Mouse (Mus musculus) midbrain, embryonic 11.5 days (tissue): ENCODE measurements at regions not wholly inside any gene's neighbourhood (a gene's known extent, or its start where the extent isn't known, plus 50 kb on each side); places are given as distances from the start of the nearest gene placed in this dataset.

Source experiments
- ATAC-seq: fragments of 200-750 bp; cut with Nextera tagmentation; 2 replicates; pipeline ENCODE4 v1.8.0; 2017; ENCODE audit warnings: moderate TSS enrichment, moderate library complexity; ENCODE audit not compliant: low FRiP score
- DNase-seq: peaks from one replicate; pipeline ENCODE4 v3.0.0; 2015; ENCODE audit warnings: low spot score; ENCODE audit errors: missing footprints
- H3K27ac ChIP-seq: fragments of 300-500 bp; sonication (generic); 2 replicates; pipeline ENCODE4 v1.5.1; 2014; ENCODE audit warnings: low read depth, low read length
- H3K27me3 ChIP-seq: fragments of 300-500 bp; sonication (generic); 2 replicates; pipeline ENCODE4 v1.6.1; 2014; ENCODE audit warnings: mild to moderate bottlenecking, low read length, moderate library complexity, mixed read lengths; ENCODE audit not compliant: control insufficient read depth, insufficient read depth
- H3K36me3 ChIP-seq: fragments of 300-500 bp; sonication (generic); 2 replicates; pipeline ENCODE4 v1.6.1; 2014; ENCODE audit warnings: mild to moderate bottlenecking, low read length, moderate library complexity, mixed read lengths; ENCODE audit not compliant: control insufficient read depth, insufficient read depth
- H3K4me1 ChIP-seq: fragments of 300-500 bp; sonication (generic); 2 replicates; pipeline ENCODE4 v1.6.1; 2014; ENCODE audit warnings: low read length; ENCODE audit not compliant: control insufficient read depth, insufficient read depth
- H3K4me2 ChIP-seq: fragments of 300-500 bp; sonication (generic); 2 replicates; pipeline ENCODE4 v1.6.1; 2014; ENCODE audit warnings: mild to moderate bottlenecking, moderate library complexity
- H3K4me3 ChIP-seq: fragments of 300-500 bp; sonication (generic); 2 replicates; pipeline ENCODE4 v1.5.1; 2014; ENCODE audit warnings: low read depth, low read length
- H3K9ac ChIP-seq: fragments of 300-500 bp; sonication (generic); 2 replicates; pipeline ENCODE4 v1.6.1; 2014; ENCODE audit warnings: low read length
- H3K9me3 ChIP-seq: fragments of 300-500 bp; sonication (generic); 2 replicates; pipeline ENCODE4 v1.6.1; 2016; ENCODE audit warnings: low read length; ENCODE audit not compliant: control insufficient read depth
- WGBS: fragments of 180-500 bp; shearing (Covaris S2); extraction: QIAGEN DNeasy Blood & Tissue Kit; methylation state at CpG from one replicate; pipeline ENCODE4 v1.1.7; 2014; 5-methylcytosine and 5-hydroxymethylcytosine counted together

DNA sequence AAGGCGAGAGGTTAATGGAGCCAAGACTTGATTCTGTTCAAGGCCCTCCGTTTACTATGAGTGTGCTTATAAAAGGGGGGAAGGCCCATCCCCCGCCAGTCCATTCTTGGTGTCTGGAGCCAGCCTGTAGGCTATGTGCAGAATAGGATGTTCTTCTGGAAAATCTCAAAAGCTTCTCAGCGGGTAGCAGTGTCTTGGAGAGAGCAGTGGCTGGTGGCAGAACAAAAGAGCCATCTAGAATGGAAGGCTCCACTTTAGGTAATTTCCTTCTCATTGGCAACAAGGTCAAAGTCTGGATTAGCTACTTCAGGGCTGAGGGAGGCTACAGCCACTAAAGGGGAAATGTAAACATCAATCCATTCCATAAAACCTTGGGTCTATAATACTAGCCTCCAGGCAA lies 1150.8 kb upstream of the Ptprd start:
- Histone ChIP-seq H3K4me3 (no peak overlapping the region), H3K4me2 (no peak overlapping the region), H3K9ac (no peak overlapping the region), H3K36me3 (no peaks in the 10 kb centered on the region), H3K4me1 (no peaks in the 10 kb centered on the region), H3K27ac (no peak overlapping the region), H3K27me3 (no peaks in the 10 kb centered on the region), H3K9me3 (no peaks in the 10 kb centered on the region)
- DNase-seq (no peak), ATAC-seq (no peak)
- 76% methylated on average over 4 of the region's 4 CpGs for WGBS

DNA sequence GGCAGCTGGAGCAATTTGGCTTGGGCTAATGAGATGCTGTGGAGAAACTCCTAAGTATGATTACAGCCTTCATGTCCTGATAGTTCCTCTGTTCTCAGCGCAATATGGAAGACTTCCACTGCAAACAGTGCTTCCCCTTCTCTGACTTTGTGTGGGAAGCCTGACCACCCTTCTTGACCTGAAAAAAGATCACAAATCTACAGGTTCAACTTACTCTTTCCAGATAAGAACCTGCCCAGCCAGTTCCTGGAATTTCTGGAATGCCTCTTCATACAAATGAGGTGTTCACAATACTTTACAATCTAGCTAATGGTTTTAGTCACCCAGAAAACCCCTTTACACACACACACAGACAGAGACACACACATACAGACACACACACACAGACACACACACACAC lies 1146.0 kb upstream of the Ptprd start:
- H3K9me3 ChIP-seq, result no peaks in the 10 kb centered on the region
- DNase-seq (no peak), ATAC-seq (no peak)
- WGBS, result 95% methylated on average over 1 of the region's 1 CpGs
- H3K4me2 ChIP-seq, result no peak overlapping the region
- no peaks in the 10 kb centered on the region for H3K27me3 ChIP-seq
- no peaks in the 10 kb centered on the region for H3K36me3 ChIP-seq
- H3K4me3 ChIP-seq, result no peak overlapping the region
- H3K4me1 ChIP-seq, result no peaks in the 10 kb centered on the region
- no peak overlapping the region for H3K9ac ChIP-seq
- H3K27ac ChIP-seq, result no peak overlapping the region

DNA sequence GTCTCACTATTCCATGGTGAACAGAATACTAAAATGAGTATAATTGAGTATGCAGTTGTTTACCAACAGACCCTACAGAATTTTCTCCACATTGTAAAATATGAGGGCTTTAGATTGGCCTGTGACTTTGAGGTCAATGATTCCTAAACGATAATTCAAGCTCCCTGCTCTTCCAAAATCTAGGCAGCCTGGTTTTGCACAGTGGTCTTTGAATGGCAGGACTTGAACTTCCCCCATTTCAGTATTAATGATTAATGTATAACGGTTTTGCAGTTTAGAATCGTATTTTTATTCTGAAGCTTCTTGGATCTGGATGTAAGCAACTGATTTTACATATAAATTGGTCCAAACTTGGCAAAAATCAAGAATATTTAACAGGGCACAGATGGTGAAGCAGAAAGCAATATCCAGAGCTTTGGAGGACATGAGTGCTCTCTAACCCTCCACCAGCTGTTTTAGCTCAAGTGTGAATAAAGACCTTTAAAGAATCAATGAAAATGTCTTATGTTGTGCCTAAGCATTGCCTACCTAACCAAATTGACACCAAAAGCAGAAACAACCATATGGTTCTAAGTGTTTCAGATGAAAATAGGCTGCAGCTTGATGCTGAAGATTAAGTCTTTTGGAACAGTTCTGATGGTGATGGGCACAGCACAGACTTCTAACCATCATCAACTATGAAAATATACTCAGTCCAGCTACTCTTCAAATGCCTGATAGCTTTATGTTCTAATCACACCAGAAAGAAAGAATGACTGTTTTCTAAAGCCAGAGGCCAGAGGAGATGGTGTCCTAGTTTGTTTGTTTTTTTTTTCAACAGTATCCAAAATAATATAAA lies 1098.3 kb upstream of the Ptprd start:
- Histone ChIP-seq H3K4me3 (no peak overlapping the region), H3K27me3 (no peaks in the 10 kb centered on the region), H3K36me3 (no peaks in the 10 kb centered on the region), H3K4me1 (no peaks in the 10 kb centered on the region), H3K9ac (no peak overlapping the region), H3K4me2 (no peak overlapping the region), H3K27ac (no peak overlapping the region), H3K9me3 (no peaks in the 10 kb centered on the region)
- WGBS, result 61% methylated on average over 3 of the region's 3 CpGs
- DNase-seq (peak; percentile 83), ATAC-seq (no peak)

GRCm38 (mm10) chr4:79291091-79291490 lies 1079.3 kb upstream of the Ptprd start:
- 95% methylated on average over 1 of the region's 1 CpGs for WGBS
- H3K27ac ChIP-seq, result no peak overlapping the region
- H3K36me3 ChIP-seq, result no peaks in the 10 kb centered on the region
- H3K9me3 ChIP-seq, result no peaks in the 10 kb centered on the region
- no peak for ATAC-seq
- H3K4me1 ChIP-seq, result no peaks in the 10 kb centered on the region
- H3K4me3 ChIP-seq, result no peak overlapping the region
- no peak for DNase-seq
- no peaks in the 10 kb centered on the region for H3K27me3 ChIP-seq
- H3K9ac ChIP-seq, result no peak overlapping the region
- no peak overlapping the region for H3K4me2 ChIP-seq

DNA sequence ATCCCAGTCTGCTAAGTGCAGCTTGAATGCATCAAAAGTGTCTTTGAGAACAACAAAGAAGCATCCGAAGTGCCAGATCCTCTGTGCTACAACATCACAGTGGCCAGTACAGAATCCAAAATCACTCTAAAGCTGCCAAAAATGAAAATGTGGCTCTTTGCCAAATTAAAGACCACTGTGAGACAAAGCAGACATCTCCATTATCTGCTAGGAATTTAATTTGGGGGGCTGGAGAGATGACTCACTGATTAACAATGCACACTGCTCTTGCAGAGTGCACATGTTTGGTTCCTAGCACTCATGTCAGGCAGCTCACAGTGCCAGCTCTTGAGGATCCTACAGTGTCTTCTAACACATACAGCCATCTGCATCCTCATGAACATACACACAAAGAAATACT lies 1053.3 kb upstream of the Ptprd start:
- H3K36me3 ChIP-seq, result no peaks in the 10 kb centered on the region
- H3K9ac ChIP-seq, result no peak overlapping the region
- DNase-seq (no peak), ATAC-seq (no peak)
- no peaks in the 10 kb centered on the region for H3K27me3 ChIP-seq
- H3K27ac ChIP-seq, result no peak overlapping the region
- no peaks in the 10 kb centered on the region for H3K9me3 ChIP-seq
- no peak overlapping the region for H3K4me2 ChIP-seq
- no peak overlapping the region for H3K4me3 ChIP-seq
- WGBS, result 81% methylated on average over 1 of the region's 1 CpGs
- no peaks in the 10 kb centered on the region for H3K4me1 ChIP-seq

DNA sequence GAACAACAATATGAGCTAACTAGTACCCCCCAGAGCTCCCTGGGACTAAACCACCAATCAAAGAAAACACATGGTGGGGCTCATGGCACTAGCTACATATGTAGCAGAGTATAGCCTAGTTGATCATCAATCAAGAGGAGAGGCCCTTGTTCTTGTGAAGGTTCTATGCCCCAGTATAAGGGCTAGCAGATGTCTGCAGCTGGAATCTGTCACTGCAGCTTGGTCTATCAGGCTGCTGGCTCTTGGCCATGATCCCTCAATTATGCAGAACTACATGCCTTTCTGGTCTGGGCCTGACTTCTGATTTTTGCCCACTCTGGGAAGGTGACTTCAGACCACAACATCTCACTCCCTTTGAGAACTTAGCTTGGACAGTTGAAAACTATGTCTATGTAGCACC lies 1031.4 kb upstream of the Ptprd start:
- Histone ChIP-seq H3K27me3 (no peaks in the 10 kb centered on the region), H3K4me2 (no peak overlapping the region), H3K4me3 (no peak overlapping the region), H3K36me3 (no peaks in the 10 kb centered on the region), H3K27ac (no peak overlapping the region), H3K4me1 (no peaks in the 10 kb centered on the region), H3K9me3 (no peaks in the 10 kb centered on the region), H3K9ac (no peak overlapping the region)
- no peak for DNase-seq
- no peak for ATAC-seq

- ATAC-seq (no peak), DNase-seq (peak; percentile 6)
- H3K27ac ChIP-seq, result no peak overlapping the region
- no peak overlapping the region for H3K4me3 ChIP-seq
- H3K4me1 ChIP-seq, result no peaks in the 10 kb centered on the region
- WGBS, result 85% methylated on average over 1 of the region's 1 CpGs
- H3K27me3 ChIP-seq, result no peaks in the 10 kb centered on the region
- no peaks in the 10 kb centered on the region for H3K36me3 ChIP-seq
- H3K9ac ChIP-seq, result no peak overlapping the region
- H3K9me3 ChIP-seq, result no peaks in the 10 kb centered on the region
- no peak overlapping the region for H3K4me2 ChIP-seq
Measured at GRCm38 (mm10) chr4:79241647-79242046, 1029.9 kb upstream of the Ptprd start.

DNA sequence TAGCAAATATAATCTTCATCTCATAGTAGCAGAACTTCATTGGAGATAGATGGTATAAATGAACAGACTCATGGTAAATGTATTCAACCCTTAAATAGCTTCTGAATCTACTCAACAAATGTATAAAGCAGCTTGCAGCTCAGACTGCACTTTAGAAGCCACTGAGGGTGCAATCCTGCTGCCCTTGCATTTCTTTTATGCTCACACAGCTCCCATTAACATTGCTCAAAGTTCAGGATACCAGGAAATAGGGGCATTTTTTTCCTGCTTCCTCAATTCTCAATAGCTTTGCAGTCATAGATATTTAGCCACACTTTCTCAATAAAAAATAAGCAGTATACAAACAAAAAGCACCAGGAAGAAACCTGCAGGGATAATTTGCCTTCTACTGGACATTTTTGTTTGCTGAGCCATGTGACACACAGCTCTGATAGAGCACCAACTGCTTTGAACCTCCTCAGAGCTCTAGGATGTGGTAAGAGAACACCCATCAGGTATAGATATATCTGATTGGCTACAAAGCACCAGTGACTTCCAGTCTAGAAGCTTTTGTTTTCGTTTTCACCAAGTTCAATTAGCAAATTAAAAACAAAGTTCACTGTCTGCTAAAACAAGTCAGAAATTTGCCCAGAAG lies 1012.5 kb upstream of the Ptprd start:
- no peaks in the 10 kb centered on the region for H3K36me3 ChIP-seq
- H3K4me2 ChIP-seq, result no peak overlapping the region
- no peaks in the 10 kb centered on the region for H3K27me3 ChIP-seq
- no peaks in the 10 kb centered on the region for H3K4me1 ChIP-seq
- no peak overlapping the region for H3K9ac ChIP-seq
- no peak for ATAC-seq
- H3K9me3 ChIP-seq, result no peaks in the 10 kb centered on the region
- DNase-seq, result no peak
- WGBS, result 60% methylated on average over 1 of the region's 1 CpGs
- no peak overlapping the region for H3K27ac ChIP-seq
- no peak overlapping the region for H3K4me3 ChIP-seq
